Mouse (Mus musculus): ENCODE measurements around the gene Capn2.

GRCm38 (mm10) chr1:182458556-182458955 is 58.9 kb downstream of the Capn2 start:
- TF ChIP-seq CTCF (IDR thresholded peaks at IDR 0.05) (no peak), POLR2A (IDR thresholded peaks at IDR 0.05; ENCODE audit: insufficient read depth, low read depth, low read length) (no peak), EP300 (IDR thresholded peaks at IDR 0.05; ENCODE audit: insufficient read depth, low read depth, low read length) (no peak)
